Mouse (Mus musculus) thymus, adult 2 months (tissue): ENCODE results near the gene Sema5b.

Experiments used
- CTCF ChIP-seq: fragments of 200-500 bp; IDR thresholded peaks from 2 replicates; pipeline ENCODE4 v1.5.1; 2012; ENCODE audit warnings: mild to moderate bottlenecking, control low read depth, low read length, moderate library complexity, borderline replicate concordance; ENCODE audit not compliant: control insufficient read depth, poor library complexity, insufficient read depth; ENCODE audit errors: extremely low read depth
- POLR2A ChIP-seq: fragments of 200-500 bp; IDR thresholded peaks from 2 replicates; pipeline ENCODE4 v1.6.1; 2012; ENCODE audit warnings: mild to moderate bottlenecking, low read length, control low read depth, moderate library complexity; ENCODE audit not compliant: control insufficient read depth, poor library complexity, insufficient read depth; ENCODE audit errors: extremely low read depth

GRCm38 (mm10) chr16:35607250-35607649 is 66.3 kb downstream of the Sema5b start:
- TF ChIP-seq POLR2A (no peak), CTCF (no peak)
